Mouse (Mus musculus) olfactory bulb, adult 2 months (tissue): ENCODE data around the gene Rassf4.

Source experiments
- CTCF ChIP-seq: fragments of 200-500 bp; IDR thresholded peaks from 2 replicates; pipeline ENCODE4 v1.5.1; 2012; ENCODE audit warnings: low read depth, mild to moderate bottlenecking, low read length, moderate library complexity; ENCODE audit not compliant: insufficient read depth
- POLR2A ChIP-seq: fragments of 200-500 bp; IDR thresholded peaks from 2 replicates; pipeline ENCODE4 v1.6.1; 2012; ENCODE audit warnings: mild to moderate bottlenecking, low read depth, low read length, moderate library complexity; ENCODE audit not compliant: insufficient read depth

GRCm38 (mm10) chr6:116632129-116632528, 41.6 kb downstream of the Rassf4 start:
- TF ChIP-seq CTCF (no peak), POLR2A (no peak)
